Mouse (Mus musculus): ENCODE measurements around the gene Ankrd34c.

The Ankrd34c gene

DNA sequence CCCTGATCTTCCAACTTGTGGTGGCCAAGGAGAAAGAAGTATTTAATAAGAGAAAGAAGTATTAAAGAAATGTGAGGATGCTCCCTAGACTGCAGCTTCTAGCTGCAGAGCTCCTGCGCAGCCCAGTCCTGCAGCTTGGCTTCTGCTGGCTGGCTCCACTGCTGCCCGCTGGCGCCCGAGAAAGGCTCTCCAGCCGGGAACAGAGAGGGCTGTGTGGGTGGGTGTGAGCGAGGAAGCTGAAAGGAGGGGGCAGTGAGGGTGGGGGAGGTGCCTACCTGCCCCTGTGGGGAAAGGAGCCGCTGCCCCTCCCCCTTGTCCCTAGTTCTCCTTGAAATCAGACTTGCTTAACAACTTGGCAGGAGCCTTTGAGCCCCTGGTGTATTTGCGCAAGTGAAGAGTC is at the start of gene Ankrd34c:
Gene Ankrd34c (minus strand): TSS at position 181 of the 400 bp plus-strand sequence.
- DNase-seq = no peak

DNA sequence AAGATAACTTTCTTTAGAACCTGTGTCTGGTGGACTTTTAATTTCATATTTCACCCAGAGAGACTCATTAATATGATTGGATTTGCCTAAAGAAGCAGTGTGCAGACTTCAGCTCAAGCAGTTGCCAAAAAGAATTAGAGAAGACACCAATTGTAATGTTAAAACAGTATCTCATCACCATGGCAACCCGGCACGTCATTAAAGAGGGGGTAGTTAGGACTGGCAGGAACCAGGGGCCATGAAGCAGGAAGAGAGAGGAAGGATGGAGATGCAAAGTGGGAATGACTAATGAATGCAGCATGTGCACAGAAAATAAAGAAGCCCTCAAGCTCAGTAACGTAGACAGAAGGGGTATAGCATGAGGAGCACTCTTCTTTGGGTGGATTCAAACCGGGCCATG is 49.3 kb upstream of the Ankrd34c start:
- peak; percentile 65 to 72 for DNase-seq

DNA sequence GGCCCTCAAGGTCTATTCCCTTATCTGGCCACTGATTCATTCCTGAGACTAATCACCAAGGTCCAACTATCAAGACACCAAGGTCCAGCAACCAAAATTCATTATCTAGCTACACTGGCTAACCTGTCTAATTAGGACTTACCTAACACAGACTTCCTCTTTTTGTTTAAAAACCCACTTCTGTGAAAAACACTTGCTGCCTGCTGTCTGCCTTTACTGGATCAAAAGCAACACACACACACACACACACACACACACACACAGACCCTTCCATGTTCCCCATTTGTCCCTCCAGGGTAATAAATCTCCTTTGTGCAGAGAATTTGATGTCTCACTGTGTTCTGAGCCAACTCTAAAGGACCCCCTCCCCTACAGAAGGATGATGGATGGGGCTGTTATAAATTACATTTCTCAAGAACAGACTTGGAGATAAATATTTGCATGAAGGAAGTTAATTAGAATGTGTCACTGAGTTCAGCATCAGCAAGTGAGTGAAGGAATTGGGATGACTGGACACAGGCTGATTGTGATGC is 43.2 kb upstream of the Ankrd34c start:
- DNase-seq = peak; percentile 4 to 10

DNA sequence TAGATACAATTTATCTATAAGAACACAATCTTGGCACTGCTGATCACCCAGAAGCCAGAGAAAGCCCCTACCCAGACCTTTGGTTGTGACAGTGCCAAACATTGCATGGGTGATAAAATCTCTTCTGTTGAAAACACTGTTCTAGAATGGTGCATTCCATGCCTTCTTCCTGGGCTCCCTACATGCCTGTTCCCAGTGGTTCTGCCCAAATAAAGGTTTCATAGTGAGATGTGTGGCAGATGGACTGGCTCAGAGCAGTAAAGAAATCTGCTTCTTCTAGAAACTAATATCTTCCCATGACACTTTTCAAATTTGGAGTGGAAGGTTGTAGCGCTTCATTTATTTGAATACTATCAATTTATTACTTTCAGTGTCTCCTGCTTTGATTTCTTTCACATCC is 41.0 kb upstream of the Ankrd34c start:
- DNase-seq = no peak

DNA sequence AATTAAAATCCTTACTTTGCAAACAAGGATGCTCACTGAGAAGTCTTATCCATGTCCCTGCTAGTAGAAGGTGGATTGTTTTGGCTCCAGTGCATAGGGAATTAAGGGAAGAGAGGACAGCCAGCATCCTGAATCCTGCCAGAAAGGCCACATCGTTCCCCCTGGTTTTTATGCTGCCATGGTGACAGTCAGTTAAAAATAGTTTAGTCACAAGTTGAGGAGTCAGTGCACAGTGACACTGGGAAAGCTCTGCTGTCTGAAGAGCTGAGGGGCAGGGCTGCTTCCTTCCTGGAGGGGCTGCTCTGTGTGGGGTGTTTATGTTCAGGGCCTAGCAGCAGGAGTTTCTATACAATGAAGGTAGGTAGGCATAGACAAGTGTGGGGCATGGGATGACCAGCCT is 32.9 kb upstream of the Ankrd34c start:
- no peak for DNase-seq

DNA sequence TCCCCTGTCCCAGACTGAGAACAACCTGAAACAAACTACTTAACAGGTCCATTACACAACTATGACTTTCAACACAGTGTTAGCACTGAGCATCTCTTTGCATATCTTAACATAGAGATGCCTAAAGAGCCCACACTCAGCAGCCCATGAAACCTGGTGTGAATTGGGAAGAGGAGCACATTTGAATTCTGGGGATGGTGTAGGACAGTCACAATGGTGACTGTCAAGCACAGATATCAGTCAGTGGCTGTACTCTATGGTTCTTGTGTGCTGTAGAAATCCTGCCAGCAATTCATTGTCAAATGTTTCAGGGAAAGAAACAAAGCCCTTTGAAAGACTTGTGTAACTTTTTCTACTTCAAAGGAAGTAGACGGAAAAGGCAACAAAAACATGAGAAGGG is 23.7 kb upstream of the Ankrd34c start:
- no peak for DNase-seq

DNA sequence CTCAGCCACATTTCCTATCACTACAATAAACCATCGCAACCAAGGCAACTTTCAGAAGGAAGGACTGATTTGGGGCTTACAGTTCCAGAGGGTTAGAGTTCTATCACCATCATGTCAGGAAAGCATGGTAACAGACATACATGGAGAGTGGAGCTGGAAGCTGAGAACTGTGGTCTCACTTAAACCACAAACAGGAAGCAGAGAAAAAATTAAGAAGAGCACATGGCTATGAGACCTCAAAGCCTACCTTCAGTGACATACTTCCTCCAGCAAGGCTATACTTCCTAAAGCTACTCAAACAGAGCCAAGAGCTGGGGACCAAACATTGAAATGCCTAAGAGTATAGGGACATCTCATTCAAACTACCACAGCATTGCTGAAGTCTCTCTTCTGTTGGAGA is 20.3 kb upstream of the Ankrd34c start:
- no peak for DNase-seq

DNA sequence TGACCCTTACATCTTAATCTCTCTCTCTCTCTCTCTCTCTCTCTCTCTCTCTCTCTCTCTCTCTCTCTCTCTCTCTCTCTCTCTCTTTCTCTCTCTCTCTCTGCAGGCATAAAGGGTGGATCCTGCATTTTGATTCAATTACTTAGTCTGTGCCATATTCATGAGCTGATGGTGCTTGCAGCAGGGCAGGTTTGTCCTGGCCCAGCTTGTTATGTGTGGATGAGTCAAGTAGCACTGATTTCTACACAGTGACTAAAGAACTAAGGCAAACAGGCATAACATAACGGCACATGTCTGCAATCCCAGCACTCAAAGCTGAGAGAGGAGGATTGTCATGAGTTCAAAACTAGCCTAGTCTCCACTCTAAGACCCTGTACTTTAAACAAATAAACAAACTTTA is 19.9 kb upstream of the Ankrd34c start:
- no peak for DNase-seq

DNA sequence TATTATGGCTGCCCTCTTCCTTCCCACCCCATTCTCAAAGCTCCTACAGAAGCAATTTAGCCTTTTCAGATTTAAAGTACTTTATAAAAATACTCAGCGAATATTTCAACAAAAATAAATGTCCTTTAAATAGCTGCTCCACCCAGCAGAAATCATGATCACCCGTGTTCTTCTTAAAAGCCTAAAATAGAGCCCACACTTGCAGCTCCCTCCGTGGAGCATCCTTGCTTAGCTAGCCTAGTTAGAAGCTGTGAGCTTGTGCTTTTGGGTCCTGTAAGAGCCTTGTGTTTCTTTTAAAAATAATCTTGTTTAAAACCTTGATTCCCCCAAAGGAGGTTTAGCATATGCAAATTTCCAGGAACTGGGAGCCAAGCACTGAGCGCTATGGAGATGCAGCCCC is 19.3 kb upstream of the Ankrd34c start:
- no peak for DNase-seq

DNA sequence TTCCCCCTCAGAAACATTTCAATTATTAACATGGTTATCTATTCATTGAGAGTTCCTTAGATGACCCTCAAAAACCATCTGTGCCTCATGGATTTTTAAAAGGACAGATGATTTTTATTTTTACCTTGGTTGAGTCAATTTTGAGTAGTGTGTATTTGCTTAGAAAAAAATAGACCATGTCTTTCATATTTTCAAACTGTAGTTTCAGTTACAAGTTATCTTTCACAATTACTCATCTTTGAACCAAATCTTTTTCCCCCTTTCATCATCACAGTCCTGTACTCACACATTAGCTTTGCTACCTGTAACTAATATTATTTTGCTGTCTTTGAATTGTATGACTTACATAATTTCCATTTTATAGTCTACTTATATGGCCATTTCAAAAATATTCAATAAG is 1.8 kb upstream of the Ankrd34c start:
- DNase-seq = no peak

DNA sequence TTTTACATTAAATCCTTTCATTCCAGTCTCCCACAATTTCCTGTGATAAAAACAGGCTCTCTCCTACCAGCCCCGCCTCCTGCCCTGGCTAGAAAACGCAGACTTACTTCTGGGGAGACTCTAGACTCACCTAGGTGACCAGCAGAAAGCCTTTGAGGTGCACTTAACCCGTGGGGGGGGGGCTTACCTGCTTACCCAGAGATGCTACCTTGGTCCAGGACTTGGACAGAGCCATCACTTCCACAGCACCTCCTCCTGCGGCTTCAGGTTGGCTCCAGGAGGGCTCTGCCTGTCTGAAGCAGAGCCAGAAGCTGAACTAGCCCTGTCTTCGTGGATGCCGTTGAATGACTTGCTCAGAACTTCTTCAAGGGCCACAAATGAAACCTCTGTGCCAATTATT is 387 bp downstream of the Ankrd34c start:
- no peak for DNase-seq

DNA sequence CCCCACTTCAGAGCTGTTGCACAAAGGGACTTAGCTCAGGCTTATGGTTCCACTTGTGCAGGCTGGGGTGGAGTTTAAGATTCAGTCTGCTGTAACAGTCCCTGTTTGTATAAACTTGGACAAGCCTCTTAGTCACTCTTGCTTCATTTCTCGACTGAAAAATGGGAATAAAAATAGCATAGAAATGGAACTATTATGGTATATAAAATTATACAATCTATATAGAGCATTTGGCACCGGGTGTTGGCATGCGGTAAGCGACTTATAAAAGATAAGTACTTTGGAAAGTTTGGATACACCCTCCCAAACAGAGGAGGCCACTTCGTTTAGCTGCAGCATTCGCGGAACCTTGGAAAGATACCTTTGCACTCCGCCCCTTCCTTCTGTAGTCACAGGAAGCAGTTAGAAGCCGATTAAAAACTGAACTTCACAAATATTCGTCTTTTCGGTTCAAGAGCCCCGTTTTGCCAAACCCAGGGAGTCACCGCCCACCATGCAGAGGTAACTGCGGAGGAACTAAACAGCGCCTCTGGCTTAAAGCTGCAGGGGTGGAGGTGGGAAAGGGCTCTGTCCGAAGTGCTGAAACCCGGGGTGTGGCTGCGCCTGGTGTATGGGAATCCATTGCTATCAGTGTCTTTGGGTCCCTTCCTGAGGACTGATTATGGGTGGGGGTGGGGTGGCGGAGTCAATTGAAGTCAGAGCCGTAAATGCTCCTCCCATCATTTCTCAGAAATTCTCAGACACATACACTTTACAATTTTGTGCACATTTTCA is 1.2 kb downstream of the Ankrd34c start:
- peak; percentile 32 to 35 for DNase-seq

DNA sequence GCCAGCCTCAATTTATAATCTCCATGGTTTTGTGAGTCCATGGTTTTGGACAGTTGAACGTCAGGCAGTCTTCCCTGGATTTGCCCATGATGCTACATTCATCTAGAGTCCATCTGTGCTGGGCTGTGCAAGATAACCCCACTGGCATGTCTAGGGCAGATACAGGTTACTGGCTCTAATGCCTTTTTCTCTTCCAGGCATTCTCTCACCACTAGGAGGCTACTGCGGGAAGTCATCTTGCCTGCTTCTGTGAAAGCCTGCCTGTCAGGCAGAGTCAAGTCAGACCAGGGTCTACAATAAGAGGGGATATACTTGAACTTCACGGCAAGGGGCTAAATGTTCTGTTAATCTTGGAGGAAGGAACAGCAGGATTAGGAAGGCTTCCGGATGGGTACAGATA is 31.4 kb downstream of the Ankrd34c start:
- DNase-seq = peak; percentile 40 to 49

DNA sequence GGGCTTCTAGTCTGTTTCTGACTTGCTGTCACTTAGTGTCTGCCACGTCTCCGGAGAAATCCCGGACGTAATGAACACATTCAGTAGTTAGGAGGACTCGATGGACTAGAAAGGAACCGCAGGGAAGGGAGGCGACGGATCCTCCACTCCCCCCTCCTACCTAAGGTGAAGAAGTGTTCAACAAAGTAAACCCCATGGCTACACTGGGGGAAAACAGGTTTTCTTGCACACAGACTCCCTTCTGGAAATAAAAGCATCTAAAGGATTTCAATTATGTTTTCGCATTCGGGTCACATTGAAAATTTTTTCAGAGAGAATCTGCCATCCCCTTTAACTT is 33.1 kb downstream of the Ankrd34c start:
- DNase-seq = no peak

DNA sequence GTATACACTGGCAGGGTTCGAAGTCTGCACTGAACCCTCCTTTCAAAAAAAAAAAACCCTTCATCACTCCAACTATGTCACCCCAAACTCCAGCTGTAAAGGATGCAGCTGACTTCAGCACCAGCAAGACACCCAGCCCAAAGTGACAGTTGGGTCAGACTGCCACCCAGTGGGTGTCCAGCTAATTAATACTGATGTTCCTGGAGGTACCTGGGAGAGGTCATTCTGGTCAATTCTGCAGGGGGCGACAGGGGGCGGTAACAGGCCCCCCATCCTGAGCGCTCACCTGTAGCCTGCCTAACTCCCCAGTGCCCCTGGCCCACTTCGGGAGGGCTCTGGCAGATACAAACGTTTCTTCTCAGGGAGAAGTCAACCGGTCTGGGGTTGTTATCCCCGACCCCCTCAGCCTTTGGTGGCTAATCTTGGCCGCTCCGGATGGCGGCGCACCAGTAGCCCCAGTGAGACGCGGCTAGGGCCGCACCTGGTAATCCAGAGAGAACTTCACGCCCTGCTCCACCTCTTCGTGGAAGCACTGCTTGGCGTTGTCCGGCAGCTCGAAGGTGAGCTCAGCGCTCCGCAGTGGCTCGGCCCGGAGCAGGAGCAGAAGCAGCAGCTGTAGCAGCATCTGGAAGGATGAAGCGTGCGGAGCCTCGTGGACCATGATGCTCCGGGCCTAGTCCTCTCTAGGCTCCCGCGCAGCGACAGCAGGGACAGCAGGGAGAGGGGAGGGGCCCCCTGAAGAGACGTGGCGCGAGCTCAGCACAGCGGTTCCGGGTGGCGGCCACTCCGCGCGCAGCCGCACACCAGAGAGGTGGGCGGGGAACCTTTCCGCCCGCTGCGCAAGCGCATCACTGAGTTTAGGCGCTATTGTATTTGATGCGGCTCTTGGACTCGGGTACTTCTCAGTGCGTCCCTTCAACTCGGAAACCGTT is 33.7 kb downstream of the Ankrd34c start, which contains the start of gene Tmed3:
Gene Tmed3 (minus strand): TSS at position 804 of the 932 bp plus-strand sequence.
- peak; percentile 90 for DNase-seq

DNA sequence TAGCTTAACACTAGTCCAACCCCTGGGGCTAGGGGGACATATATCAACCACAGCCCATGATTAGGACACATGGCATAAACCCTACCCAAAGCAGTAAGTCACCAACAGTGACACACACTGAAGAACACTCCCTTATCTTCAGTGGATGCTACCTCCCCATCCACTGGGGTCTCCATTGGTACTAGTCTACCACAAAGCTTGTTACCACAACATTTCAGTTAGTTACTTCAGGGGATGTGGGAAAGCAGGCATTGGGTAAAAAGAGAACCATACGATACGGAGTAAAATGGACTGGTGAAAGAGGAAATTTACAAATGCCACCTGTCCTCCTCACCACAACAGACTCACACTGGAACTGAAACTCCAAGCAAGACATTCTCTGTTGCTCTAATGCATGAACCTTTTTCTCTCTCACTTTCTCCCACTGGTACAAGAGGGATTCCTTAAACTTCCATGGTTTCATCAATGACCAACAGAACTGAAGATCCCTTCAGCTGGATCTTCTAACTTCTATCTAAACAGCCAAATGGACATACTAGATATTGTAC is 37.3 kb downstream of the Ankrd34c start:
- no peak for DNase-seq

DNA sequence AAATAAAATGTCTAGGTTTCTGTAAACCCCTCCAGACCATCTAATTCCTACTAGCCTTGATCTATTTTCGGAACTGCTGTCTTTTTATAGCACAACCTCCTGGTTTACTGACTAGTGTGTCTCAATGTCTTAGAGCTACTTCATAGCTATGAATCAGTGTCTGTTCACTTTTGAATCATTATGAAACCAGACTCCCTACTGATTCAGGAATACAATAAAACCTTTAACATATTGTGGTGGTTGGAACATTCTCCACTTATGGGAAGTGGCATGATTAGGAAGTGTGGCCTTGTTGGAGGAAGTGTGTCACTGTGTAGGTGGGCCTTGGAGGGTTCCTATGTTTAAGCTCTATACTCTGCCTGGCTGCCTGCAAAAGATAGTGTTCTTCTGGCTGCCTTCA is 43.1 kb downstream of the Ankrd34c start:
- no peak for DNase-seq

DNA sequence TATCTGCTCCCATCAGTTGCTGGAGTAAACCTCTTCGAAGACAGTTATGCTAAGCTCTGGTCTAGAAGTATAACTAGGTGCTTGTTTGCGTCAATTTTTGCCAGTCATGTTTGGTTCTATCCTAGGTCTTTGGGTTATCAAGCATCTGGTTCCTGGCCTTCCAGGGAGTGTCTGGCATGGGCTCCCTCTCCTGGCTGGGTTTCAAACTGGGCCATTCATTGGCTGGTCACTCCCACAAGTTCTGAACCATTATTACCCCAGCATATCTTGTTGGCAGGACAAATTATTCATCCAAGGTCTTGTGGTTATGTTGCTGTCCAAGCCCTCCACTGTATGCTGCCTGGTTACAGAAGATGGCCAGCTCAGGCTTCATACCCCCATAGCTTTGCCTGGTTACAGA is 44.6 kb downstream of the Ankrd34c start:
- DNase-seq = no peak

DNA sequence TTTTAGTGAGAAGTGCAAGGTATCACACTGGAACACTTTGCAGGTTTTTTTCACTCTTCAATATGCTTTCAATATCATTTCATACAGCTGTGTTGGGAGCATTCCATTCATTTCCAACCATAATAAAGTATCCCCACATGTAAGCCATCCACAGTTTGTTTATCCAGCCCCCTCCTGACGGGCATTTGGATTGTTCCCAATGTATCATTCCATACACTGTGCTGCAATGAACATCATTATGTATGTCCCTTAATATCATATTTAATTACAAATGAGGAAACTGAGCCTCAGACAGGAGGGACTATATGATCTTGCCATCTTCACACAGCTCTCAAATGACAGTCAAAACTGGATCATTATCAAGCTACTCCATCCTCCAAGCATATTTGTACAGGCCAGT is 49.1 kb downstream of the Ankrd34c start:
- DNase-seq = no peak

DNA sequence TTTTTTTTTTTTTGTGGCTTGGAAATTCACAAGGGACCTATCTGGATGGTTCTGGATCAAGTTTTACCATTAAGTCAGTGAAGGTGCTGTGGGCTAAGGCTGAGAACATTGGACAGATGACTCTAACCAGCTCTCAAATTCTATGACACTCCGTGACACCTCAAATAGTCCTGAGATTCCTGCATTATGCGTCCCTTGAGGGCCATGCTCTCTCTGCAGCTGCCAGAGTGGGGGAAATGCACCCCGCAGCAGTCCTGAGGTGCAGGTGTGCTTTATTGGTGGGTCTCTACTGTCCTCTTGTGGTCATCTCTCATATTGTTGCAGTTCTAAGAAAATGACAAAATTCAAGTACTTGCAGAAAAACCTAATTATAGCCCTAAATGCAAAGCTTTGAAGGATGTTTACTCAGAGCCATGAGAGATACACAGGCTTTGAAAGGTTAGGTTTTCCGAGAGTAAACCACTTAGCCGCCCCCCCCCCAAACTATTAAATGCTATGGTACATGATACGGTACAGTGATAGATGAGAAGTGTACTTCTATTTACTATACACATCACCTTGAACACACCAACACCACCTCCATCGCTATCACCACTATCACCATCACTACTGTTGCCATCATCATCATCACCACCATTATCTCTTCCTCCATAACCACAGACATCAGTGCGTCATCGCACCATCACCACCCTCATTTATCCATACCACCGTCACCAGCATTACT is 50.6 kb downstream of the Ankrd34c start:
- peak; percentile 51 to 54 for DNase-seq

DNA sequence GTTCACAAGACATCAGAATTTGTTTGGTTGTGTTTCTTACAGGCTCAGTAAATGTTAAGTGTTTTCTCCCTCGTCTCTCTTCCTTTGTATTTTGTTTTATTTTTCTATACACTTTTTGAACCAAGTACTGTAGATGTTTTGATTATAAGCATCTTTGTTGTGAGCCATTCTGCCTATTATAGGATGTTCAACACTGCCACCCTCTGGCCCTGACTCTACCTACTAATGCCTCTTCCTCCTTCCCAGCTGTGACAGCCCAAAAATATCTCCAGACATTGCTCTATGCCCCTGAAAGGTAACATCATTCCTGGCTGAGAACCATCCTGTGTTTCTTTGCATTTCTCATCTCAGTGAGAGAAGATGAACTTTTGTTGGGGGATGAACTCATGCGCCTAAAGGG is 52.0 kb downstream of the Ankrd34c start:
- no peak for DNase-seq

DNA sequence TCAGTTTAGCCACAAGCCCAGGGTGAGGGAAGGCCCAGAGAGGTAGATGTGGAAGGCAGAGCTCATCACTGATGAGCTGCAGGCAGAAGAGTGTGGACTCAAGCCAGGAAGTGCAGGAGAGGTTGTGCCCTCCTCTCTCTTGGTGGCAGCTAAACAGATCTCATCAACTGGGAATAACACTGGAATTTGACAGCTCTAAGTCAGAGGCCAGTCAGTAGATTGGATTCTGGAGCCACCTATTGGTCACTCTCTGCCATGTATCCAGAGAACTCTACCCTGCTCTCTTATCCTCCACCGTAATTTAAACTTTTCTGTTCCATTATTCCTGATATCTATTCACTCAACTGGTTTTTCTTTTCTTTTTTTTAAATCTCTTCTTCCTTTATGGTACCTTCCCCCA is 59.3 kb downstream of the Ankrd34c start:
- DNase-seq = no peak
